Mouse (Mus musculus) stomach, embryonic 16.5 days (tissue): ENCODE measurements around the gene Wdr90. TPM values are rescaled to one million over a fixed set of nuclear protein-coding genes. Genes with fewer than 3 reads are reported as not detected.
"Not testable (repeated sequence)": the region's sequence is repeated elsewhere in the genome, so short reads cannot be mapped to it uniquely, and the experiment has no call there.

Experiments
- ATAC-seq: fragments of 200-750 bp; cut with Nextera tagmentation; 2 replicates; pipeline ENCODE4 v1.8.0; 2017; ENCODE audit warnings: moderate number of reproducible peaks, moderate TSS enrichment; ENCODE audit not compliant: insufficient read depth, low FRiP score
- H3K27ac ChIP-seq: fragments of 300-500 bp; sonication (generic); 2 replicates; pipeline ENCODE4 v1.5.1; 2014; ENCODE audit warnings: low read length
- H3K27me3 ChIP-seq: fragments of 300-500 bp; sonication (generic); 2 replicates; pipeline ENCODE4 v1.6.1; 2014; ENCODE audit warnings: low read length, control low read depth, mixed read lengths; ENCODE audit not compliant: control insufficient read depth, insufficient read depth
- H3K36me3 ChIP-seq: fragments of 300-500 bp; sonication (generic); 2 replicates; pipeline ENCODE4 v1.6.1; 2014; ENCODE audit warnings: low read length; ENCODE audit not compliant: control insufficient read depth, insufficient read depth
- H3K4me1 ChIP-seq: fragments of 300-500 bp; sonication (generic); 2 replicates; pipeline ENCODE4 v1.6.1; 2014; ENCODE audit warnings: low read length, control low read depth, mixed read lengths; ENCODE audit not compliant: control insufficient read depth, insufficient read depth
- H3K4me2 ChIP-seq: fragments of 300-500 bp; sonication (generic); 2 replicates; pipeline ENCODE4 v1.6.1; 2014; ENCODE audit warnings: low read depth, low read length, mixed read lengths
- H3K4me3 ChIP-seq: fragments of 300-500 bp; sonication (generic); replicated peaks from 2 replicates; pipeline ENCODE4 v1.5.1; 2014; ENCODE audit warnings: mild to moderate bottlenecking, low read length
- H3K9ac ChIP-seq: fragments of 300-500 bp; sonication (generic); 2 replicates; pipeline ENCODE4 v1.6.1; 2014; ENCODE audit warnings: low read length
- H3K9me3 ChIP-seq: fragments of 300-500 bp; sonication (generic); replicated peaks from 2 replicates; pipeline ENCODE4 v1.6.1; 2016; ENCODE audit warnings: low read length, control low read depth; ENCODE audit not compliant: control insufficient read depth
- WGBS: fragments of 180-500 bp; shearing (Covaris S2); extraction: QIAGEN DNeasy Blood & Tissue Kit; methylation state at CpG from one replicate; pipeline ENCODE4 v1.1.7; 2014; 5-methylcytosine and 5-hydroxymethylcytosine counted together
- polyA plus RNA-seq: library from polyadenylated mRNA; unstranded; fragments of >200 nt; fragmentation: Nextera tagmentation; extraction: Ambion mirVana; gene quantifications from 2 replicates; pipeline ENCODE4 v1.2.1, GENCODE M21; 2015

Gene Wdr90
- polyA plus RNA-seq, 1 experiment from 2014 or later, result 22.1 TPM

DNA sequence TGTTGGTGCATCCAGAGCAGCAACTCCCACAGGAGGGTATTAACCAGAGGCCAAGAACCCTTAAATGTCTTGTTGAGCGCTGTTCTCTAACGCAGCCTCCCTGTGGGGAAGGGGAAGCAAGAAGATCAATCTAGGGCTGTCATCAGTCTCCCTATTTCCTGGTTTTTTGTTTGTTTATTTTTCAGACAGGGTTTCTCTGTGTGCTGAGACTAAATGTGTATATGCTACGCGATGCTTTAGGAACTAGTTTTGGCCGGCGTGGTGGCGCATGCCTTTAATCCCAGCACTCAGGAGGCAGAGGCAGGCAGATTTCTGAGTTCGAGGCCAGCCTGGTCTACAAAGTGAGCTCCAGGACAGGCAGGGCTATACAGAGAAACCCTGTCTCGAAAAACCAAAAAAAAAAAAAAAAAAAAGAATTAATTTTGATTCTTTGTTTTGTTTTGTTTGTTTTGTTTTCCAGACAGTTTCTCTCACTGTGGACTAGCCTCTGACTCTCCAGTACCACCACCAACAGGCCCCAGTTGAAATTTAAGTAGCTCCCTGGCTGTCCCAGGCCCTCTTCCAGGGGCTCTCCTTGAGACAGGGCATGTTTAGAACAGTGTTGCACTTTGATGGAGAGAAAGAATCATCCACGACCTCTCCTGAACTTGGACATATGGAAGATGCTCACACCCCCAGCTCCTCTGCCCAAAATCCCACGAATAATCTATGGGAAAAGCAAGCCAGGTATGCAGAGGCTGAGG lies 12.3 kb upstream of the Wdr90 start:
- Histone ChIP-seq H3K36me3 (peaks cover 7% of the 10 kb centered on the region; the same call in 1 of the 2 replicates), H3K4me3 (peak overlapping the region; percentile 93; the same call in 1 of the 2 replicates), H3K27me3 (no peaks in the 10 kb centered on the region), H3K9me3 (no peaks in the 10 kb centered on the region), H3K4me2 (peak overlapping the region; percentile 90; the same call in 1 of the 2 replicates), H3K27ac (no peak overlapping the region), H3K4me1 (peaks cover 16% of the 10 kb centered on the region), H3K9ac (peak overlapping the region; percentile 85)
- 73% methylated on average over 11 of the region's 11 CpGs for WGBS
- no peak for ATAC-seq

DNA sequence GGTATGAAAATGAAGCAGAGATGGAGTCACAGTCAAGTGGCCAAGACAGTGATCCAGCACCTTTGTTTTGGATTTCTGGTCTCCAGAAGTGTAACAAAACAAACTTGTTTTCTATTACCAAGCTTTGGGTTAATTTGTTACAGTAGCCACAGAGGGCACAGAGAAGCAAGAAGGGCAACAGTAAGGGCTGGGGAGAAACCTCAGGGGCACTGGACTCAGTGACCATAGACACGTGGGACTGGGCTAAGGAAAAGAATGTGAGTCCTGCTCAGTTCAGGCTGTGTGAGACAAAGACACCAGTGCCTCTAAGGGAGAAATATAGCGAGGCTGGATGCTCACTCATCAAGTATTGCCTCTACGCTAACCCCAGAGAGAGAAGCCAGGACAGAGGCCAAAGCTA lies 11.4 kb upstream of the Wdr90 start:
- H3K4me2 ChIP-seq, result no peak overlapping the region
- H3K36me3 ChIP-seq, result peaks cover under 1% of the 10 kb centered on the region; the same call in 1 of the 2 replicates
- no peak overlapping the region for H3K27ac ChIP-seq
- no peaks in the 10 kb centered on the region for H3K9me3 ChIP-seq
- peaks cover 21% of the 10 kb centered on the region for H3K4me1 ChIP-seq
- H3K9ac ChIP-seq, result no peak overlapping the region
- WGBS, result 78% methylated on average over 3 of the region's 3 CpGs
- no peaks in the 10 kb centered on the region for H3K27me3 ChIP-seq
- no peak for ATAC-seq
- no peak overlapping the region for H3K4me3 ChIP-seq

DNA sequence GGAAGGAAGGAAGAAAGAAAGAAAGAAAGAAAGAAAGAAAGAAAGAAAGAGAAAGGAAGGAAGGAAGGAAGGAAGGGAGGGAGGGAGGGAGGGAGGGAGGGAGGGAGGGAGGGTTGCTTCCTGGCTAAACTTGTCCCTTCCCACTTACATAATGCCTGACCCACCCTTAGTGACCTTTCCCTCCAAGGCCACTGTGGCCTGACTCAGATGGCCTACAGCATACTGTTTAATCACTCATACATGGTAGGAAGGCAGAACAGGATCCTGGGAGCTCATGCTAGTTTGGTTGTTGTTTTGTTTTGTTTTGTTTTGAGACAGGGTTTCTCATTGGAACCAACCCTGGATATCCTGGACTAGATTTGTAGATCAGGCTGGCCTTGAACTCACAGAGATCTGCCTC lies 10.3 kb upstream of the Wdr90 start:
- not testable (repeated sequence) for ATAC-seq, H3K36me3 ChIP-seq, H3K4me3 ChIP-seq, H3K9ac ChIP-seq, H3K9me3 ChIP-seq, H3K4me2 ChIP-seq, H3K27ac ChIP-seq, H3K27me3 ChIP-seq
- peaks cover 23% of the 10 kb centered on the region for H3K4me1 ChIP-seq

- peaks cover 15% of the 10 kb centered on the region for H3K4me1 ChIP-seq
- no peak overlapping the region for H3K27ac ChIP-seq
- no peaks in the 10 kb centered on the region for H3K36me3 ChIP-seq
- H3K9me3 ChIP-seq, result no peaks in the 10 kb centered on the region
- H3K9ac ChIP-seq, result no peak overlapping the region
- no peak overlapping the region for H3K4me3 ChIP-seq
- WGBS, result 88% methylated on average over 2 of the region's 2 CpGs
- no peak for ATAC-seq
- no peak overlapping the region for H3K4me2 ChIP-seq
- H3K27me3 ChIP-seq, result no peaks in the 10 kb centered on the region
Observed at GRCm38 (mm10) chr17:25869954-25870353, 8.7 kb upstream of the Wdr90 start.

- no peak for ATAC-seq
Observed at GRCm38 (mm10) chr17:25869498-25869897, 8.2 kb upstream of the Wdr90 start.

GRCm38 (mm10) chr17:25868601-25869191 lies 7.4 kb upstream of the Wdr90 start, which contains the start of gene Mcrip2:
Gene Mcrip2, minus strand, starts transcription at chr17:25868764.
- WGBS, result under 1% methylated on average over 24 of the region's 24 CpGs

More at GRCm38 (mm10) chr17:25869498-25869897, 8.2 kb upstream of the Wdr90 start:
- Histone ChIP-seq H3K4me2 (no peak overlapping the region), H3K27ac (no peak overlapping the region), H3K36me3 (no peaks in the 10 kb centered on the region), H3K4me1 (peaks cover 14% of the 10 kb centered on the region), H3K9ac (no peak overlapping the region), H3K27me3 (no peaks in the 10 kb centered on the region), H3K9me3 (no peaks in the 10 kb centered on the region), H3K4me3 (no peak overlapping the region)
- whole genome bisulfite sequencing, result 83% methylated on average over 8 of the region's 8 CpGs

GRCm38 (mm10) chr17:25867836-25868600 lies 6.7 kb upstream of the Wdr90 start:
- Histone ChIP-seq H3K9ac (peak overlapping the region; percentile 79), H3K4me1 (peaks cover 8% of the 10 kb centered on the region; the same call in 1 of the 2 replicates), H3K27ac (peak overlapping the region; percentile 80), H3K4me2 (peak overlapping the region; percentile 92), H3K27me3 (no peaks in the 10 kb centered on the region), H3K9me3 (no peaks in the 10 kb centered on the region), H3K36me3 (0 out of 2 replicates have a peak, but pooled peaks cover 3% of the 10 kb centered on the region), H3K4me3 (peak overlapping the region; percentile 86)
- ATAC-seq, result peak; percentile 28; the same call in 1 of the 2 replicates
- under 1% methylated on average over 42 of the region's 42 CpGs for WGBS

More at GRCm38 (mm10) chr17:25868601-25869191, 7.4 kb upstream of the Wdr90 start, which contains the start of gene Mcrip2:
- H3K27ac ChIP-seq, result peak within 1 kb of the TSS; percentile 80
- peak within 1 kb of the TSS; percentile 86 for H3K4me3 ChIP-seq
- no peaks in the 10 kb centered on the region for H3K9me3 ChIP-seq
- H3K36me3 ChIP-seq, result no peaks in the 10 kb centered on the region
- H3K4me1 ChIP-seq, result peaks cover 8% of the 10 kb centered on the region; the same call in 1 of the 2 replicates
- H3K9ac ChIP-seq, result peak within 1 kb of the TSS; percentile 79
- no peaks in the 10 kb centered on the region for H3K27me3 ChIP-seq
- H3K4me2 ChIP-seq, result peak within 1 kb of the TSS; percentile 92
- peak; percentile 81 for ATAC-seq

GRCm38 (mm10) chr17:25867509-25867835 lies 6.2 kb upstream of the Wdr90 start:
- no peak for ATAC-seq
- H3K27ac ChIP-seq, result peak overlapping the region; percentile 80

More at GRCm38 (mm10) chr17:25867509-25867835, 6.2 kb upstream of the Wdr90 start:
- H3K27me3 ChIP-seq, result no peaks in the 10 kb centered on the region
- H3K9me3 ChIP-seq, result no peaks in the 10 kb centered on the region
- H3K4me3 ChIP-seq, result peak overlapping the region; percentile 86
- H3K36me3 ChIP-seq, result 0 out of 2 replicates have a peak, but pooled peaks cover 3% of the 10 kb centered on the region
- peak overlapping the region; percentile 79 for H3K9ac ChIP-seq
- WGBS, result 17% methylated on average over 7 of the region's 7 CpGs
- H3K4me2 ChIP-seq, result peak overlapping the region; percentile 92
- H3K4me1 ChIP-seq, result peaks cover 8% of the 10 kb centered on the region; the same call in 1 of the 2 replicates
